Mouse (Mus musculus) kidney, adult 2 months (tissue): ENCODE results near the gene Dcun1d4.

Source experiments
- CTCF ChIP-seq: fragments of 200-500 bp; conservative IDR thresholded peaks from 2 replicates; pipeline ENCODE4 v1.5.1; 2011; ENCODE audit warnings: low read depth, mild to moderate bottlenecking, control low read depth, low read length, moderate library complexity, mixed read lengths; ENCODE audit not compliant: insufficient read depth, insufficient read length
- POLR2A ChIP-seq: fragments of 200-500 bp; IDR thresholded peaks from one replicate; pipeline ENCODE4 v1.6.1; 2011; ENCODE audit warnings: low read depth, low read length, control low read depth

DNA sequence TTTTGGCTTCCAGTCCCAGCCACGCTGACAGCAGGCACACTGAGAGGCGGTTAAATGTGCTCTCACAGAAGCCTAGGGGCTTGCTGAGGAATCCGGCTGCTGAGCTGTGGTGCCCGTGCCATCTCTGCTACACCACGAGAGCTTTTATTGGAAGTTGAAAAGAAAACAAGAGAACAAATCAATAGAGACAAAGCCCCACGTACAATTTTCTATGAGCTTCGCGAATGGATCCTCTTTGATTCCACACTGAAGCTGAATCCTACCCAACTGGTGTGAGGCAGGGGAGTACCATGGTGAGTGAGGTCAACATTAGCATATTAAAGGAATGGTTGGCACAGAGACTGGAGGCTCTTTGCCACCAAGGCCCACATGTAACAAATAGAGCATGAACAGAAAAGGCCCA is 120.6 kb downstream of the Dcun1d4 start:
- no peak for TF ChIP-seq CTCF
- no peak for TF ChIP-seq POLR2A
